Mouse (Mus musculus): Measurements from ENCODE around the gene Pmp22.

The Pmp22 gene

DNA sequence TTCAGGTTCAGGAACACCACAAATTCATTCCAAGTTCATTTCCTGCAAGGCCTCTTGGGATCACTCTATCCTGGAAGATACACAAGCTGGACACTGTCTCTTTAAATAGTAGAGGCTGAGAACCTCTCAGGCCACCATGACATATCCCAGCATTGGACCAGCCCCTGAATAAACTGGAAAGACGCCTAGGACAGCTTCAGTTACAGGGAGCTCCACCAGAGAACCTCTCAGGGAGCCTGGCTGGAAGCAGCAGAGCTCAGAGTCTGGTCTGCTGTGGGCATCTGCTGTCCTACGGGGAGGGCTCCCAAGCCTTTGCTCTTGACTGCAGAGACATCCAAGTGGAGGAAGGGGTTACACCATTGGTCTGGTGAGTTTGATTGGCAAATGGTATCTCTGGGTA, at the start of gene Pmp22:
TSS of gene Pmp22 (plus strand) at position 199 of the 400 bp plus-strand sequence.
- no peak for DNase-seq (ENCODE audit: low read depth, low spot score)

DNA sequence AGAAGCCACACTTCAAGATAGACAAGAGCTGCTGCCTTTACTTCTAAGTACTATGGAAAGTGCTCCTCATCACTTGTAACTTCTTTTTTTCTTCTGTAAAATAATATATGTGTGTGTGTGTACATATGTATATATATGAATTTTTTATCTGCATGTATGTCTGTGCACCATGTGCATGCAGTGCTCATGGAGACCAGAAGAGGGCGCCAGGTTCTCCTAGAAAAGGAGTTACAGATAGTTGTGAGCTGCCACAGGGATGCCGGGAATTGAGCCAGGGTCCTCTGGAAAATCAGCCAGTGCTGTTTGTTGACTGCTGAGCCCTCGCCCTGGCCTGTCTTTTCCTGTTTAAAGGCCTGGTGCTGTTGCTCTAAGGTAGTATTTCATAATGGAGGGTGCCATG, 44.2 kb upstream of the Pmp22 start:
- no peak for DNase-seq (ENCODE audit: low read depth, low spot score)

DNA sequence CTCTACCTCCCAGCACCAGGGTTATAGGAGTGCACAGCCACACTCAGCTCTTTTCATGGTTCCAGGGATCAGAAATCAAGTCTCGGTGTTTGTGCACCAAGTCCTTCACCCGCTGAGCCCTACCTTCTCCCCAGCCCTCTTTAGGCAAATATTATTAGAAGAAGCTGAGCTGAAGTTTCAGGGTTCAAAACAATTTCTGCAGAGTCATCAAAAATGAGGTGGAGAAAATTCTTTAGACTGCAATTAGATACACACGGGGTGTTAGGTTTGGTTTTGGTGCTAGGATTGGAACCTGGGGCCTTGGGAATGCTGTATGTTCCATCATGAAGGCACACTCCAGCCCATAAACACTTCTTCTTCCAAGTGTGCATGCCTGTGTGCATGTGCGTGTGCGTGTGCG, 40.1 kb upstream of the Pmp22 start:
- no peak for DNase-seq (ENCODE audit: low read depth, low spot score)

DNA sequence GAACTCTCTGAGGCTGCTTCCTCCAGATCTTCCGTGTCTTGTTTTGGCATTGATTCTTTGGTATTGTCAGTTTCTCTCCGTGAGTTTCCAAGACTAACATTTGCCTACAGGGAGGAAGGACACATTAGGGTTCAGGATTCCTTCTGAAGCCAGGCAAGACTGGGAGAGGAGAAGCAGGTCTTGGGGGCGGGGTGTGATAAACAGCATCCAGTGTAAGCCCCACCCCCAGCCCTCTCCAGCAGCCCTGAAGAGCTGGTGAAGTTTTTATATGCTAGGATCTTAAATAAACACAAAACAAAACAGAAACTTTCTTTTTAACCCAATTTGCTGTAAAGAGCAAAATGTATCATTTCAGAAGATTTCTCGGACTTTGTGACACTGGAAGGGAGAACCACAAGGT, 38.6 kb upstream of the Pmp22 start:
- no peak for DNase-seq (ENCODE audit: low read depth, low spot score)

DNA sequence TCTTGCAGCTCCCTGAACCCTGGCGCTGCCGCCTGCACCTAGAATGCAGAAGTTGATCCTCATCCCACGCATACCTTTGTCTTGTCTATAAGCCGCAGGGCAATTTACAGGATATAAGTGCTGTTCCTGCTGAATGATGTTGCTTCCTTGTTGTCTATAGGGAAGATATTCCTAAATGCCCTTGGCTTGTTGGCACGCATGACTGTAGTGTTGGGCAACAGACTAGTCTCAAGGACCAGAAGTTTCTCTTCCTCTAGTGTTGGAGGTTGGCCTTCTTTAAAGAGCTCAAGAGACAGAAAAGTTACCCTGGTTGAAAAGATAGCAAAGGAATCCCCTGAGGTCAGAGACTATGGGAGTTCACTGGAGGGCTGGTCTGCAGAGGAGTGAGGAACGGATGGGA, 37.8 kb upstream of the Pmp22 start:
- no peak for DNase-seq (ENCODE audit: low read depth, low spot score)

DNA sequence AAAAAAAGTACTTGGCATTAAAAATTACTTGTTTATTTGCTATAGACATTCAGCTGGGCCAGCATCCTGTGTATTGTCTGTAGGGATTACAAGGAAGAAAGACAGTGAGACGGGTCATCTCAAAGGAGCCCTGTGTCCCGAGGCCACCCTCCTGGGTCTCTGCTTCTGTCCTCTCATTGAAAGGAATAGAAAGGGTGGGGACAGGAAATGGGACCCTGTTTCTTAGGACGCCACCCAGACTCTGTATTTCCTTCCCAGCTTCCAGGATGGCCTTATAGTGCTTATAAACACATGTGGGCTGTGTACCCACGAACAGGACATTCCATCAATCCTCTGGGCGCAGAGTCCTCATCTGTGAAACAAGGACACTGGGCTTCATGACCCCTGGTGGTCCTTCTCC, 36.5 kb upstream of the Pmp22 start:
- no peak for DNase-seq (ENCODE audit: low read depth, low spot score)

DNA sequence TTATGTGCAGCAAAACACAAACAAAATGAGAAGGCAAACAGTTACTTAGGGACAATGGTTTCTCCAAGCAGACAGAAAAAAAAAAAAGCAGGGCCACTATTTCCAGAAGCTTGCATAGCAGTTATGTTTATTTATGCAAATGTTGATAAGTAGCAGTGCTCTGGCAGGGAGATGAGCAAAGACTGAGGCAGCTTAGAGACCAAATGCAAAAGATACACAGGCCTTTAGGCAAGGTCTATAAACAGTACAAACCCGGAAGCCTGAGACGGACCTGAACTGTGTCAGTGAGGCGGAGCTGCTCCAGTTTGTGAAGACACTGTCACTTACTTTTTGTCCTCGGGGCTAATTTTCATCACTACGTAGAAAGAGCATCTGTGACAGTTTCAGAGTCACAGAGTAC, 35.2 kb upstream of the Pmp22 start:
- DNase-seq (ENCODE audit: low read depth, low spot score), result no peak

DNA sequence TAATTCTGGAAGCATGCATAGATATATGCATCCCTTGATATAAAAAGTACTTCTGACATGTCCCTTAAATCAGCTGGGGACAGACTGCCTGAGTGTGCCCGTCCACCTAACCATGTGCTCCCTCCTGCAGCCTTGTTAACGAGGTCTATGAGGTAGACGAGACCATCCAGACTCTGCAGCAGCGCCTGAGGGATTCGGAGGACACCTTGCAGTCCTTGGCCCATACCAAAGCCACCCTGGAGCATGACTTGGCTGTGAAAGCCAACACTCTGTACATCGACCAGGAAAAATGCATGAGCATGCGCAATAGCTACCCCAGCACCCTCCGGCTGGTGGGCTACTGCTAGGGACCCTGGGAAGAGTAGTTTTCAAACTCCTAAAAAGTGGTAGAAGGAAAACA, 34.3 kb upstream of the Pmp22 start:
- no peak for DNase-seq (ENCODE audit: low read depth, low spot score)

DNA sequence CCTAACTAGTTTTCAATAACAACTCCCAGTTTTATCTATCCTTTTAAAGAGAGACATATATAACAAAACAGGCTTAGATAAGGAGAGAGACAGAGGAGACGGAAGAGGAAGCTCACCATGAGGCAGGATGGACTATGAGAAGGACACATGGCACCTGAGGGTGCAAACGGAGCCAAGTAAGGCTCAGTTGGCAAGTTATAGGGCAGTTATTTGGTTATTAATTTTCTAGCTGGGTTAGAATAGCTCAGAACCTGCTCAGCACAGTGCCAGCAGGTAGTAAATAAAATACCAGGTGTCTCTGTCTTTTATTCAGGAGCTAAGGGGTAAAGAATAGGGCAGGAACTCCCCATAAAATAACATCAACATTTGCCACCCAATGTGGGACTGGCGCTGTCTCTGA, 30.8 kb upstream of the Pmp22 start:
- no peak for DNase-seq (ENCODE audit: low read depth, low spot score)

DNA sequence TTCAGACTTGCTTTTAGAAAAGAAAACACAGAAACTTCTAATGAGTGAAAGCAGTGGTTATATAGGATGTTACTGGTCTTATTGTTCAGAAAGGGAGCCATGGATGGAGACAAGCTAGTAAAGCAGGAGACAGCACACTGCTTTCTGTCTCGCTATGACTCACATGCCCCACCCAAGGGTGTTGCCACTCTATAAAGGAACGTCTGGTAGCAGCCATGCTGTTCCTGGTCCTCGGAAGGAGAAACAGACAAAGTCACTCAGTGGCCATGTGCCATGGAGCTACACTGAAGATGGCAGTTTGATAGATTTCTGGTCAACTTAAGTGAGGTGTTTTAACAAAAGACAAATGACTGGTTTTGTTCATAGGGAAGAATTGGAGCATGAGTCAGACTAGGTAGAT, 29.4 kb upstream of the Pmp22 start:
- DNase-seq (ENCODE audit: low read depth, low spot score), result no peak

DNA sequence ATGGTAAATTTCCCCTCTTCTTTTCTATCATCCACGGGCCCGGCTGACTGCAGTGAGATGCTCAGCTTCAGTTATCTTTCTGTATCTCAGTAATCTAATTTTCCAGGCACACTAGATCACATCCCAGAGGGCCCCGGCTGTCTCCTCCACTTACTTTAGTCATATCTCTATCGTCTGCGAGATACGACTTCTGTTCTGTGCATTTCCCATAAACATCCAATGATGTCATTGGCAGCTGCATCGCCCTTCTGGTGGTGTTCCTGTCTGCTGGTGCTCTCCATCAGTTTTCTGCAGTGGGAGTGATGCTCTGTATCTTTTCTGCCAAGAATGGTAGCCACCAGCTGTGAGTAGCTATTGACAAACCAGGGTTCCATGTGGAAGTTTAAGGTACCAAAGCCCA, 25.5 kb upstream of the Pmp22 start:
- DNase-seq (ENCODE audit: low read depth, low spot score), result no peak

DNA sequence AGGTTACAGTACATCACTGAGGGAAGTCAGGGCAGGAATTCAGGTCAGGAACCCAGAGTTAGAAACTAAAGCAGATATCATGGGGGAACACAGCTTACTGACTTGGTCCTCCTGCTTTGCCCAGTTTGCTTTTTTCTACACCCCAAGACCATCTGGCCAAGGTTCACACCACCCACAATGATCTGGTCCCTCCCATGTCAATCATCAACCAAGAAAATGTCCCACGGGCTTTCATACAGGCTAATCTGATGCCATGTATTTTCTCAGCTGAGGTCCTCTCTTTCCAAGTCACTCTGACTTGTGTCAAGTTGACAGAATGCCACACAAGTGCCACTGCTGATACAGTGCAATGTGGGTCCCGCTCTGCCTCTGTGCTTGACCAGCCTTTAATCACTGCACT, 24.8 kb upstream of the Pmp22 start:
- DNase-seq (ENCODE audit: low read depth, low spot score), result no peak

DNA sequence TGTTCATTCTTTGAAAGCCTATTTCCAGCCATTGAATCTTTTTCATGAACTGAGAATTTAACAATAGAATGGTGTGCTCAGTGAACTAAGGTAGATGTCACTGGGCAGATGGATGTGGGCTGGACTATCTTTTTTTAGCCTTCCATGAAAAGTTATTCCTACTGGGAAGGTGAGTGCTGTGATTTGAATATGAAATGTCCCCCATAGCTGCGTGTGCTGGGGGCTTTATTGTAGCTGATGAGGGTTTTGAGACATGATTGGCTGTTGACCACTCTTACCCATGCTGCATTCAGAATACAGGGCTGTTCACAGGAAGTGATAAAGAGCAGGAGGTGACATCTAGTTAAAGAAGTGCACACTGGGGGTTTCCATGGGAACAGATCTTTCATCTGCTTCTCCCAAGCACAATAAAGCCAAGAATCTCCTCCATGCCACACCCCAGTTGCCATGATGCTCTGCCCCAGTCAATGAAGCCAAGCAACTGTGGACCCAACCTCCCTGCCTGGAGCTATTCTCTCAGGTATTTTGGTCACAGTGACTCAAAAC, 19.5 kb upstream of the Pmp22 start:
- no peak for DNase-seq (ENCODE audit: low read depth, low spot score)

DNA sequence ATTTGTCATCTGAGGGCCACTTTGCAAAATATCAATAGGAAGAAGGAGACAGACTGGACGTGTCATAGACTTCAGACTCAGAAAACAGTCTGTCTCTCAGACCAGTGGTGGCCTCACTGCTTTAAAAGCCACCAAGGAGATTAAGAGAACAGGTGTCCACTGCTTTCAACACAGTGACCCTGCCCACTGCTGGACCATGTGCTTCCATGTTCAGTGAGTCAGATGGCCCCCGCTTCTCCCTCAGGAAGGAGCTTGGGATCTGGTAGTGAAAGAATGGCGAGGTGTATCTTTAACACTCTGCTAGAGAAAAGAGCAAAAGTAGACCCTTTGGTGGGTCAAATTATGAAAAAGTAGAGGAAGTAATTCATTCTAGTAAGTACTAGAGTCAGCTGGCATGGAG, 18.5 kb upstream of the Pmp22 start:
- DNase-seq (ENCODE audit: low read depth, low spot score), result no peak

DNA sequence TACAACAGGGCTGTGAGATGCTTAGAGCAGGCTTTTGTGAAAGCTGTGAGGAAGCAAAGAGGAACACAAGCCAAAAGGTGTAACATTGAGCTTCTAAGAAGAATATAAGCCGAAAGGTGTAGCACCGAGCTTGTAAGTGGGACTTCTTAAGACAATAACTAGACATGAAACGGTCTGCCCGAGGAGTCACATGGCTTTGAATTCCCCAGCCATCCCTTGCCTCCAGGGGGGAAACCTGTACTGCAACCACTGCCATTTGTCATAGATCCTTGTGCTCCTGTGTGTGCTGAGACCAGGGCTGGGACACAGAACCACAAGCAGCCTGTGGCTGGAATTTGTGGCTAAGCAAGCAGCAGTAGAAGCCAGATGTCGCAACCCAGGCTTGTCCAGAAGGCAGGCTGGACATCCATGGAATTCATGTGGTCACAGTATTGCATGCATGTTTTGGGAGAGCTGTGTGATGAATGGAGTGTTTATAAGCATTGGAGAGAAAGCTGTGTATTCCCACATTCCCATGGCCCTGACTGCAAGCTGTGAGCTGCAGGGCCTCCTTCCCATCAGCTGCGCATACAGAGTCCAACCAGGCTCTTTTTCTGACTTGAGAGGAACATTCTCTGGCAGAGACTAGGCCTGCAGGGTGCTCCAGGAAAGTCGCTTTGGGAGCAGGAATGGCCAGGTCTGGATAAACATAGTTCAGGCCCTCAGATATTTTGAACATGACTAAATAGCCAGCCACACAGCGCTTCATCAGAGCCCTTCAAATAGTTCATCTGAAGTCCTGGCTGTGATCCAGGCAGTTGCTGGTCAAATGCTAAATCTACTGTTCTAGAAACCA, 13.8 kb upstream of the Pmp22 start:
- no peak for DNase-seq (ENCODE audit: low read depth, low spot score)

DNA sequence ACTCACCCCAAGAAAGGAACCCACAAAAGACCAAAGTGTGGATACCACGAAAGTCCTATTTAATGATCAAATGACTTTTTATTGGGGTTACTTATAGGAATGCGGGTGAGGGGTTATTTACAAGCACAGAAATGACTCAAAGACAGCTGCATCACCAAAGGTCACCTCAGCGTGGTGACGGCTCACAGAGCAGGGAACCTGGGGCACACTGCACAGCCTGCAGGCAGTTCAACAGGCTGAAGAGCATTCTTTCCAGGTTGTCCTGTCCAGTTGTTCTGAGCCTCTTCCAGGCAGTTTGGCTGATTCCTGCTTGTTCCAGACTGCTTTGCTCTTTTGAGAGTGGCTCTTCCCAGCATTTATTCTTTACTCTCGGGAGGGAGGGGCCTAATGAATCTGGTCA, 12.1 kb upstream of the Pmp22 start:
- no peak for DNase-seq (ENCODE audit: low read depth, low spot score)

DNA sequence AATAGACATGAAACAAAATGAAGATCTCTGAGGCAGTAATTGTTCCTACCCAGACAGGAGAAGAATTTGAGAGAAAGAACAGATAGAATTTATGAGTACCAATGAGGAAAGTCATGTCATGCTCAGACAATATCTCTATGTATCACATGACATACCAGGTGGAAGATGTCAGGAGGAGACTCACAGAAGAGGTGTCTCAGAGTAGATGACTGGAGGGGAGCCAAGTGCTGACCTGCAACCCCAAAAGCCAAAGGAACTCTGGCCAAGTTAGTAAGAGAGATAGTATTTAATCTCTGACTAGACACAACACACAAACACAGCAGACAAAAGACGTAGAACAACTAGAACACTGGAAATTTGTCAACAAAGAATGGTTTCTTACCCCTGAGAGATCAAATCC, 11.5 kb upstream of the Pmp22 start:
- no peak for DNase-seq (ENCODE audit: low read depth, low spot score)

DNA sequence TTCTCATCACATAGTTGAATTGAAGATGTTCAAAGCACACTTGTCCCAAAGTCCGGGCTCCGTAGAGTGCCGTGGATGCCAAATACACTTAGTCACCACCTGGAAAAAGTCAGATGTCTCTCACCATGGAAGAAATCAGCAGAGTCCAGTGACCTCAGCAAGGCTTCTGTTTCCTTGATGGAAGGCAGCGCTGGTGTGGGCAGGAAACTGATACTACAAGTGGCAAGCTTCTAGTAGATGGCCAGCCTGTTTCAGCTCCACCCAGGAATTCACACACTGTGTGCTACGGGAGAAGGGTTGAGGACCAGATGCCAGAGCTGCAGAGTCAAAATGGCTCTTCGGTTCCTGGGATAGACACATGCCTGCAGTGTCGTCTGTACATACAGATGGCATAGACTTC, 9.0 kb upstream of the Pmp22 start:
- no peak for DNase-seq (ENCODE audit: low read depth, low spot score)

DNA sequence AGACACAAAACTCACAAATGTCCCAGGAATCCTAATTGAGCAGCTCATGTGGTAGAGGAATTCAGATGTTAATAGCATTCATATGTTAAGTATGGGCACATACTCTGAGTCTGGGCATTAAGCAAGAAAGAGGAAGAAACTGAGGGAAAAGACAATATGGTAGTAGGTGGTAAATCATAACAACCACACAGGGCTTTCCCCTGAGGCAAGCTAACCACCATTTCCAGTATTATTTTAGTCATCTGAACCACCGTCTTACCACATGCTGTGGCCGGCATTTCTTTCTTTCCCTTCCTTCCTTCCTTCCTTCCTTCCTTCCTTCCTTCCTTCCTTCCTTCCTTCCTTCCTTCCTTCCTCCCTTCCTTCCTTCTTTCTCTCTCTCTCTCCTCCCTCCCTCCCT, 6.5 kb upstream of the Pmp22 start:
- DNase-seq (ENCODE audit: low read depth, low spot score), result no peak

DNA sequence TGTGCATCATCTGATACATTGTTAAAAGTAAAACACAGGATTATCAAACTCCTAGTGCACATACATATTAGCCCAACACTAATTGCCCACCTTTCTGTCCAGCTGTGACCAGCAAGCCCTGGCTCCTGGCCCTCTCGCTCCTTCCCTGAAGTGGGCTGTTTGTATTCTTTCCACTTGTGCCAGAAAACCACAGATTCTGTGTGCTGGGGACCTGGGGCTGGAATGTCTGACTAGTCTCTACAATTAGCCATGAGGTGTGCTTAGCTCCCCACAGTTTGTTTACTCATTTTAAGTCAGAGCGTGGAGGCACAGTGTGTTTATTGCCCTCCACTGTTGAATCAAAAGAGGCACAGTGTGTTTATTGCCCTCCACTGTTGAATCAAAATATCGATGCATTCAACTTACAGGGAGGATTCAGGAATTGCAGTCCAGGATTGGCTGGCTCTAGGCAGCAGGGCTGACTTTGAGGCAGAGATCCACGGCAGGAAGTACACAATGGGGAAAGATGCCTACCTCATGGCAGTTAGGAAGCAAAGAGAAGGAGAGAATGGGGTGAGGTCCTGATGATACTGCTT, 5.9 kb upstream of the Pmp22 start:
- DNase-seq (ENCODE audit: low read depth, low spot score), result no peak

DNA sequence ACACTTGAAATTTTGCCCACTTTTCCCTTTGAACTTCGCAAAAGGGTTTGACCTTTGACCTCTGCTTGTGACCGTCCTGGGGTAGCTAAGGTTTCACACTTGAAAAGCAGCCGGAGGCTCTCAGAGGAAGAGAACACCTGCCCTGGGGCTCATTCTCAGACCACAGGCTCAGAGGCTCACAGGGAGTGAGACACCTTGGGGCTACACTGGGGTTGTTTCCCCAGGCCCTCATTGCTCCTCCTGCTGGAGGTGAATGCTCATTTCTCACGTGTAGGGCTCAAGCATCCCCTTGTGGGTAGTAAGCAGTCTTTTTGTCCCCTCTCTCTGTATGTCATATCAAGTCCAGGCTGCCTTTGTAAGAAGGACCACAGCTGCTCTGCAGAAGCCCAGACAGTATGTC, 4.5 kb upstream of the Pmp22 start:
- no peak for DNase-seq (ENCODE audit: low read depth, low spot score)

DNA sequence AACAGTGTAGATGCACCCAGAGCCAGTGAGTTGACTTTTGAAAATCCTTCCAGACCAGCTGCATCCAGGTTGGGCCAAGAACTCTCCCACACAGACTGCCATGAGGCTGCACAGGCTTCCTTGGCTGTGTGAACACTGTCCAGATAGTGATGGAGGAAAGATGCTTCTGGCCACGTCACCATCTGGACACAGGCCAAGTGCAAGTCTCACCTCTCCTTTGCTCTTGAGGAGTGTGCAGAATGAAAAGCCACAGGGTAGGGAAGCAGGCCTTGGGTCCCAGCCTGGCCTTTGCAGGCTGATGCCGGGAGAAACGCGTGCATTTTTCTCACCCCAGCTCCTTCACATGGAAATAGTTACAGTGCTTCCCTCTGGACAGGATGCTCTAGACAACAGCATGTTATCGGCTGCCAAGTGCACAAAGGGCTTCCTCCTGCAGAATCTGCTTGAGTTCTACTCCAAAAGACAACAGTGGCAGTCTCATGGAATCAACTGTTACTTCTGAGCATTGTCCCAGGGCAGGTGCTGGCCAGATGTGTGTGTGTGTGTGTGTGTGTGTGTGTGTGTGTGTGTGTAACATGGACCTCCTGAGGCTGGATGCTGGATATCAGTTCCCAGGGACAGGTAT, 2.8 kb upstream of the Pmp22 start:
- DNase-seq (ENCODE audit: low read depth, low spot score), result no peak

DNA sequence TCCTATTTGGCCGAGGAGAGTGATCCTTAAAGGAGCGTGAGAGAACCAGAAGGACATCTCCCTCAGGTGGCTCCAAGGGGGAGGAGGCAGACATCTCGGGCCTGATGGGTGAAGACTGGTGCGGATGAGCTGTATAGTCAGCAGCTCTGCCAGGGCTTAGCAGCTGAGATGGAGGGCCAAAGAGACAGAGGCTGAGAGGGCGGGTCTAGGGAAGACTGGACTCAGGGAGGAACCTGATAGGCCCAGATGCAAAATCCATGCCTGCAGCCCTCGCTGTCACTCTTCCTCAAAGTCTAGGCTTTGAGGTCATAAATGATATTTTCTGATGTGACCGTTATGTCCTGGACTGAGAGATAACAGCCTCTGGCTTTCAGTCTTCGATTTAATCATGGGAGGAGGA, 1.8 kb upstream of the Pmp22 start:
- DNase-seq (ENCODE audit: low read depth, low spot score), result no peak

All from CD4-positive helper T cell, adult 2 months (primary cell).